Mouse (Mus musculus): ENCODE results near the gene Zfp410. TPM values are rescaled to one million over a fixed set of nuclear protein-coding genes. Genes with fewer than 3 reads are reported as not detected.

The Zfp410 gene
- polyA plus RNA-seq, 1 experiment from 2014 or later, result 109 TPM

Other genes starting within 250 kb of the Zfp410 start
- not detected in 2 replicates for gene Acot5, start 247.5 kb upstream of the Zfp410 start, polyA plus RNA-seq (2015; fragmentation: Nextera tagmentation; extraction: Ambion mirVana)
- 0.84 and 0.99 TPM in 2 replicates for gene Acot6, start 216.2 kb upstream of the Zfp410 start, polyA plus RNA-seq (2015; fragmentation: Nextera tagmentation; extraction: Ambion mirVana)
- gene Dnal1, start 202.5 kb upstream of the Zfp410 start, polyA plus RNA-seq (2015; fragmentation: Nextera tagmentation; extraction: Ambion mirVana), result 9.2 and 11.0 TPM in 2 replicates
- gene Pnma1, start 168.4 kb upstream of the Zfp410 start, polyA plus RNA-seq (2015; fragmentation: Nextera tagmentation; extraction: Ambion mirVana), result 3.6 and 4.3 TPM in 2 replicates
- gene Elmsan1, start 98.0 kb upstream of the Zfp410 start, polyA plus RNA-seq (2015; fragmentation: Nextera tagmentation; extraction: Ambion mirVana), result 5.0 and 5.6 TPM in 2 replicates
- gene Ptgr2, start 31.6 kb upstream of the Zfp410 start, polyA plus RNA-seq (2015; fragmentation: Nextera tagmentation; extraction: Ambion mirVana), result 13.3 and 16.7 TPM in 2 replicates
- gene Coq6, start 44.8 kb downstream of the Zfp410 start, polyA plus RNA-seq (2015; fragmentation: Nextera tagmentation; extraction: Ambion mirVana), result 45.8 and 47.2 TPM in 2 replicates
- gene Fam161b, start 45.0 kb downstream of the Zfp410 start, polyA plus RNA-seq (2015; fragmentation: Nextera tagmentation; extraction: Ambion mirVana), result 12.3 and 12.7 TPM in 2 replicates
- gene Entpd5, start 92.2 kb downstream of the Zfp410 start, polyA plus RNA-seq (2015; fragmentation: Nextera tagmentation; extraction: Ambion mirVana), result 8.8 and 9.9 TPM in 2 replicates
- 2.4 and 2.6 TPM in 2 replicates for gene Bbof1, start 92.2 kb downstream of the Zfp410 start, polyA plus RNA-seq (2015; fragmentation: Nextera tagmentation; extraction: Ambion mirVana)
- gene Rnf113a2, start 100.3 kb downstream of the Zfp410 start, polyA plus RNA-seq (2015; fragmentation: Nextera tagmentation; extraction: Ambion mirVana), result 29.3 and 29.9 TPM in 2 replicates
- gene Aldh6a1, start 134.2 kb downstream of the Zfp410 start, polyA plus RNA-seq (2015; fragmentation: Nextera tagmentation; extraction: Ambion mirVana), result 26.2 and 26.9 TPM in 2 replicates
- 42.5 and 46.2 TPM in 2 replicates for gene Lin52, start 134.6 kb downstream of the Zfp410 start, polyA plus RNA-seq (2015; fragmentation: Nextera tagmentation; extraction: Ambion mirVana)

Data from forebrain, embryonic 13.5 days (tissue).